ENCODE assay signal across 11 mouse cellular contexts in the genomic region with DNA sequence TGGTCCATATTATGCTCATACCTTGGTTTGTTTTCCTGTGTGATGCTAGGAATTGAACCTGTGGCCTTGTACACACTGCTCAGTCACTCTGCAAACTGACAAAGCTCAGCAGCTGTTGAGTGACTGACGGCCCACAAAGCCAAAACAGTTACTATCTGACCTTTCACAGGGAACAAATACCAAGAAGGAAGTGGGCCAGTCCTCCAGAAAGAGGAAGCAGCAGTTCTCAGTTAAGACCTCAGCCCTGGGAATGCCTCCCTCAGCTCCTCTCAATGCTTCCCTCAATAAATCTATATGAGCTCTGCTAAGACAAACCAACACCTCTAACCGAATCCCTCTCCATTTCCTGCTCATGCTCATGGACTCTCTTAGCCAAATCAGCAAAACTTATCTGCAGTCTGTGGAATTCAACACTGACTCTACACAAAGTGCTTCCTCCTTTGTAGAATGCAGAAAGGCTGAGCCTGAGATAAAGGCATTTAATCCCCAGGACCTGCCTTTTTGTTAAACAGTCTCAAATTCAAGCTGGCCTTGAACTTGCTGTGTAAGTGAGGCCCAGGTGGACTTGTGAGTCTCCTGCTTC. TPM values are rescaled to one million over a fixed set of nuclear protein-coding genes. Genes with fewer than 3 reads are reported as not detected.
DNase-seq lines count a peak whose midpoint lies in the region; ATAC-seq and TF ChIP-seq lines count a peak whose summit lies in the region.
"Had no signal": no experiment of that assay in that cellular context is flagged by ENCODE, and none has a peak within 500 bp of the region (broad histone marks: within the 10 kb centered on the region; RNA-seq: fewer than 3 reads in every experiment).

No protein-coding gene starts in this region.

- TF ChIP-seq CTCF in layer of hippocampus, adult 2 months (conservative IDR thresholded peaks at IDR 0.05), result no peak
- TF ChIP-seq CTCF in small intestine, adult 2 months (IDR thresholded peaks at IDR 0.05; ENCODE audit: extremely low read depth, insufficient read length, insufficient replicate concordance, low read depth, low read length), result no peak

- H3K36me3 ChIP-seq in liver, embryonic 12.5 days, result peaks cover 4% of the 10 kb centered on the region
- peaks cover 7% of the 10 kb centered on the region; the same call in 1 of the 2 replicates for H3K36me3 ChIP-seq in small intestine, adult 2 months (ENCODE audit: control insufficient read depth, insufficient read depth, low read length)

- no peak overlapping the region for H3K4me3 ChIP-seq in layer of hippocampus, adult 2 months
- no peak overlapping the region for H3K4me3 ChIP-seq in liver, embryonic 12.5 days
- H3K4me3 ChIP-seq in small intestine, adult 2 months (ENCODE audit: low read depth, low read length), result no peak overlapping the region
- H3K4me3 ChIP-seq: erythroblast, embryonic 14.5 days; limb, embryonic 10.5 days had no signal

- peaks cover 48% of the 10 kb centered on the region for H3K4me1 ChIP-seq in liver, embryonic 12.5 days
- peaks cover 24% of the 10 kb centered on the region for H3K4me1 ChIP-seq in small intestine, adult 2 months (ENCODE audit: control insufficient read depth, insufficient read depth, insufficient read length, low read length)
- H3K4me1 ChIP-seq: limb, embryonic 10.5 days had no signal

- peak overlapping the region; percentile 22; the same call in 1 of the 2 replicates for H3K9ac ChIP-seq in liver, embryonic 12.5 days

- peak overlapping the region; percentile 23; the same call in 1 of the 2 replicates for H3K27ac ChIP-seq in layer of hippocampus, adult 2 months
- H3K27ac ChIP-seq in liver, embryonic 12.5 days, result peak overlapping the region; percentile 74
- H3K27ac ChIP-seq in small intestine, adult 2 months (ENCODE audit: insufficient read depth, low read depth, low read length), result peak overlapping the region; percentile 73
- H3K27ac ChIP-seq: limb, embryonic 10.5 days had no signal

- 7% methylated on average over 2 of the region's 2 CpGs for WGBS in liver, embryonic 12.5 days (ENCODE audit: insufficient replicate concordance)
- WGBS in small intestine, adult 2 months, result 24% methylated on average over 2 of the region's 2 CpGs

- no peaks in the 10 kb centered on the region for H3K9me3 ChIP-seq in liver, embryonic 12.5 days (replicated peaks)
- H3K9me3 ChIP-seq: limb, embryonic 10.5 days had no signal

- H3K4me2 ChIP-seq in liver, embryonic 12.5 days, result no peak overlapping the region

- DNase-seq in layer of hippocampus, adult 2 months (ENCODE audit: low spot score in 2 of 2), result no peak
- no peak for DNase-seq in layer of hippocampus, postnatal 36 days
- DNase-seq in frontal cortex, postnatal 36 days (ENCODE audit: low spot score in 2 of 2), result no peak
- DNase-seq in ovary, postnatal 36 days (ENCODE audit: low spot score), result no peak

- peak; percentile 92 for ATAC-seq in granulocyte monocyte progenitor cell, adult 5-6 weeks (replicated peaks; ENCODE audit: poor library complexity, severe bottlenecking)
- 0 out of 2 replicates have a peak, but pooled peaks have one; percentile 38 for ATAC-seq in liver, embryonic 12.5 days
- ATAC-seq in CD4-positive, CD25-positive, alpha-beta regulatory T cell, adult 4 months, result no peak
- ATAC-seq: hindbrain, embryonic 16.5 days had no signal

- no peaks in the 10 kb centered on the region for H3K27me3 ChIP-seq in liver, embryonic 12.5 days (replicated peaks)
- no peaks in the 10 kb centered on the region for H3K27me3 ChIP-seq in small intestine, adult 2 months (ENCODE audit: control insufficient read depth, insufficient read depth, low read length)

- no peak for TF ChIP-seq POLR2A in small intestine, adult 2 months (IDR thresholded peaks at IDR 0.05; ENCODE audit: low read depth, low read length)

RNA-seq across cellular contexts. Expression of gene Klhl18, which starts 17.3 kb away (rescaled TPM):
- 10 to 100 TPM; 22.0 to 25.4 TPM for total RNA-seq in layer of hippocampus, adult 2 months (2021)
- 10 to 100 TPM; 24.0 to 25.8 TPM for total RNA-seq in layer of hippocampus, postnatal 36 days (2021)
- 14.8 and 16.0 TPM in 2 replicates for total RNA-seq in granulocyte monocyte progenitor cell, adult 5-6 weeks (2014; fragmentation: Nextera tagmentation)
- 9.5 and 9.6 TPM in 2 replicates for total RNA-seq in granulocyte monocyte progenitor cell, adult 5-6 weeks (2017)
- 3.6 and 3.8 TPM in 2 replicates for polyA plus RNA-seq in liver, embryonic 12.5 days (2016; fragmentation: Nextera tagmentation; extraction: Ambion mirVana)
- 7.6 and 13.7 TPM in 2 replicates for polyA plus RNA-seq in small intestine, adult 2 months (2012; rRNA removed)
- 10 to 100 TPM in 1 of 2 experiments, 1 to 10 TPM in 1; 9.0 to 19.3 TPM for polyA plus RNA-seq in CD4-positive, CD25-positive, alpha-beta regulatory T cell, adult 4 months (2017; shearing (Covaris generic))

RNA-seq across cellular contexts. Expression of gene Kif9, which starts 17.5 kb away (rescaled TPM):
- 1 to 10 TPM; 3.5 to 3.7 TPM for total RNA-seq in layer of hippocampus, adult 2 months (2021)
- 1 to 10 TPM; 3.0 to 3.8 TPM for total RNA-seq in layer of hippocampus, postnatal 36 days (2021)
- total RNA-seq in granulocyte monocyte progenitor cell, adult 5-6 weeks (2014; fragmentation: Nextera tagmentation), result 0.34 and 4.1 TPM in 2 replicates
- 0.90 and 1.3 TPM in 2 replicates for total RNA-seq in granulocyte monocyte progenitor cell, adult 5-6 weeks (2017)
- 0.26 and 0.39 TPM in 2 replicates for polyA plus RNA-seq in liver, embryonic 12.5 days (2016; fragmentation: Nextera tagmentation; extraction: Ambion mirVana)
- 0.27 and 0.34 TPM in 2 replicates for polyA plus RNA-seq in small intestine, adult 2 months (2012; rRNA removed)
- polyA plus RNA-seq in CD4-positive, CD25-positive, alpha-beta regulatory T cell, adult 4 months (2017; shearing (Covaris generic)), result 1 to 10 TPM in 1 of 2 experiments, under 1 TPM in 1; 0.44 to 1.0 TPM
- polyA plus RNA-seq: erythroblast, embryonic 14.5 days had no signal

RNA-seq across cellular contexts. Expression of gene Ngp, which starts 39.7 kb away (rescaled TPM):
- not detected for total RNA-seq in layer of hippocampus, adult 2 months (2021)
- not detected for total RNA-seq in layer of hippocampus, postnatal 36 days (2021)
- 1.7 and 87.9 TPM in 2 replicates for total RNA-seq in granulocyte monocyte progenitor cell, adult 5-6 weeks (2014; fragmentation: Nextera tagmentation)
- total RNA-seq in granulocyte monocyte progenitor cell, adult 5-6 weeks (2017), result 228 and 233 TPM in 2 replicates
- polyA plus RNA-seq in liver, embryonic 12.5 days (2016; fragmentation: Nextera tagmentation; extraction: Ambion mirVana), result 38.3 and 43.4 TPM in 2 replicates
- 0.65 TPM in 1 of 2 replicates, not detected in the other for polyA plus RNA-seq in small intestine, adult 2 months (2012; rRNA removed)
- polyA plus RNA-seq in CD4-positive, CD25-positive, alpha-beta regulatory T cell, adult 4 months (2017; shearing (Covaris generic)), result not detected
- polyA plus RNA-seq: limb, embryonic 10.5 days had no signal

RNA-seq across cellular contexts. Expression of gene Ptpn23, which starts 51.2 kb away (rescaled TPM):
- 10 to 100 TPM; 57.2 to 57.8 TPM for total RNA-seq in layer of hippocampus, adult 2 months (2021)
- 10 to 100 TPM; 53.5 to 54.3 TPM for total RNA-seq in layer of hippocampus, postnatal 36 days (2021)
- total RNA-seq in granulocyte monocyte progenitor cell, adult 5-6 weeks (2014; fragmentation: Nextera tagmentation), result 12.7 and 17.7 TPM in 2 replicates
- 3.0 and 3.2 TPM in 2 replicates for total RNA-seq in granulocyte monocyte progenitor cell, adult 5-6 weeks (2017)
- 5.9 and 7.4 TPM in 2 replicates for polyA plus RNA-seq in liver, embryonic 12.5 days (2016; fragmentation: Nextera tagmentation; extraction: Ambion mirVana)
- polyA plus RNA-seq in small intestine, adult 2 months (2012; rRNA removed), result 23.4 and 34.4 TPM in 2 replicates
- 1 to 10 TPM; 7.2 TPM for polyA plus RNA-seq in CD4-positive, CD25-positive, alpha-beta regulatory T cell, adult 4 months (2017; shearing (Covaris generic))

Comparison
In these comparisons a context has a peak if more than half of its experiments do, and no peak if none do; other contexts are left out.
1. H3K27ac ChIP-seq: peak in every context shown above with its lines; median percentile 74 in liver, embryonic 12.5 days; 73 in small intestine, adult 2 months; 23 in layer of hippocampus, adult 2 months.